Mouse (Mus musculus) urinary bladder, postnatal 36 days (tissue): ENCODE results near the gene Ptprj.
A peak's percentile ranks its signal among the peaks of the same experiment; 100 is the strongest.
"Not testable (repeated sequence)": the region's sequence is repeated elsewhere in the genome, so short reads cannot be mapped to it uniquely, and the experiment has no call there.

Experiments
- DNase-seq, 2 experiments: peaks; one replicate each; pipeline ENCODE4 v3.0.0; 2022; ENCODE audit warnings: low spot score in 2 of 2, mixed read lengths in 1 of 2

Ptprj gene

GRCm38 (mm10) chr2:90486226-90486755, 94.2 kb downstream of the Ptprj start:
- no peak for DNase-seq

DNA sequence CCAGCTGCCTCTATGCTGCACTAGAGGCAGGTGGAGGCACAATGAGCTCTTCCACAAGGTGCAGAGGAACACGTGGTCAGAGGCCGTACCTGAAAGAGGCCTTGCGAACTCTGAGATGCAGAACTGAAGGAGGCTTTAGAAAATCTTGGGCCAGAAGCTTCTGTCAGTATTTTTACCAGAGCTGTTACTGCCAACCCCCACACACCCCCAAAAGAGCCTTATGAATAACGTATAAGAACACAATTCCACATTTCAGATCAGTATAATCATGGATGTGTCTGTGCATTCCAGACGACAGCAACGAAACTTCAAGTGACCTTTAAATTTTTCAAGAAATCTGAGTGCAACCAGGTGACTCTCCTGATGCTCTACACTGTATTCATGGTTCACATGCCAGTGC, 98.9 kb downstream of the Ptprj start:
- DNase-seq, result no peak

DNA sequence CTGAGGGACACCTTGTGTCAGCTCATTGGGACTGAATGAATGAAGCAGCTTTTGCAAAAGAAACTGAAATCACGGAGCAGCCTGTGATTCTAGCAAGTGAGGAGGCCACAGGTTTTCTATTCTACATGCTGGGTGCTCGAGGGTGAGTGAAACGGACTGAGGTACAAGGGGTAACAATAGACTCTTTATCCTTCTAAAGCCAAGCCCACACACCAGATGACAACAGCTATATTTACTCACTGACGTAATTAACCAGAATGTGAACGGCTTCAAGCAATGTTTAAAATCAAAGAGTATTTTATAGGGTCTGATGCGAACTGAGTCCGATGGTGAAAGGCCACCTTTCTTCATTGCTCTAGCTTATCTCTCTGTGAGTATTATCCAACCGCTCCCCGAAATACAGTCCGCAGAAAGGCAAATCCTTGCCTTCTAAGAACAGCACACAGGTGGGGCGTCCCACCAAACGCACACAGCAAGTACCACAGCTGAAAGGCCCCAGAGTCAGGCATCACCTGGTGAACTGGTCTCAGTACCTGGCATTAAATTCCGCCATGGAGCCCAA, 99.6 kb downstream of the Ptprj start:
- no peak for DNase-seq

- no peak for DNase-seq
These were observed 101.9 kb downstream of the Ptprj start for GRCm38 (mm10) chr2:90478531-90478930.

- DNase-seq, result no peak
These were observed 102.8 kb downstream of the Ptprj start for GRCm38 (mm10) chr2:90477617-90478016.

GRCm38 (mm10) chr2:90476792-90477191, 103.7 kb downstream of the Ptprj start:
- no peak for DNase-seq

- DNase-seq, result no peak
These were observed 104.1 kb downstream of the Ptprj start for GRCm38 (mm10) chr2:90476319-90476718.

GRCm38 (mm10) chr2:90474593-90475405, 105.6 kb downstream of the Ptprj start:
- peak; percentile 71 to 72 for DNase-seq

- no peak for DNase-seq
These were observed 107.7 kb downstream of the Ptprj start for GRCm38 (mm10) chr2:90472701-90473100.

GRCm38 (mm10) chr2:90470122-90470521, 110.3 kb downstream of the Ptprj start:
- DNase-seq, result no peak

DNA sequence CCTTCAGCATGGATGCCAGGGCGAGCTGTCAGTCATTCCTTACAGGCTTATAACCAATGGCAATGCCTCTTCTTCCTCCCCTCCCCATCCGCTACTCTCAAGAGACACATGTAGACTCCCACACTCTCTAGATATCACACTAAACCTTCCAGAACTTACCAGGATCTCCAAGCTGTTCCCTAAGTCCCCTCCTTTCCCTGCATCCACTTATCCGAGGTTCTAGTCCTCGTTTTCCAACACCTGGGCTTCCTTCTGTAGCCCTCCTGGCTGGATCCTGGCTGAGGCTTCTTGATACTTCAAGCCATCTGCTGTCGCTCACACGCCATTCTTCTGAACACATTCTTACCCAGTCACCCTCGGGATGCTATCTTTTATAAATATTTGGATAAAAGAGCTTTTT, 114.0 kb downstream of the Ptprj start:
- no peak for DNase-seq

GRCm38 (mm10) chr2:90463735-90464134, 116.7 kb downstream of the Ptprj start:
- no peak for DNase-seq

DNA sequence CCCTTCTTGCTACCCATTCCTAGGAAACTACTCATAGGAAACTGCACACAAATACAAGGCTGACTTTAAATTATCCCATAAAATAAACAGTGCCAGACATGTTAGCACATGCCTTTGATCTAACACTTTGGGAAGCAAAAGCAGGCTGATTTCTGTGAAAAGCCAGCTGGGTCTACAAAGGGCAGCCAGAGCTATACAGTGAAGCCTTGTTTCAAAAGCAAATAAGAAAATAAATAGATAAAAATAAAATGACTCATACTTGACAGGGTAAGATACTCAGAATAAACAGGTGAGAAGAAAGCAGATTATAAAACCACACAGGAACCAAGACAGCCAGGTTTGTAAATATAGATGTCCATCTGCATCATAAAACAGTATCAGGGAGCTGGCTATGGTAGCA, 118.2 kb downstream of the Ptprj start:
- DNase-seq, result no peak

GRCm38 (mm10) chr2:90457946-90458345, 122.5 kb downstream of the Ptprj start:
- no peak for DNase-seq

- no peak for DNase-seq
These were observed 128.1 kb downstream of the Ptprj start for GRCm38 (mm10) chr2:90452380-90452779.

DNA sequence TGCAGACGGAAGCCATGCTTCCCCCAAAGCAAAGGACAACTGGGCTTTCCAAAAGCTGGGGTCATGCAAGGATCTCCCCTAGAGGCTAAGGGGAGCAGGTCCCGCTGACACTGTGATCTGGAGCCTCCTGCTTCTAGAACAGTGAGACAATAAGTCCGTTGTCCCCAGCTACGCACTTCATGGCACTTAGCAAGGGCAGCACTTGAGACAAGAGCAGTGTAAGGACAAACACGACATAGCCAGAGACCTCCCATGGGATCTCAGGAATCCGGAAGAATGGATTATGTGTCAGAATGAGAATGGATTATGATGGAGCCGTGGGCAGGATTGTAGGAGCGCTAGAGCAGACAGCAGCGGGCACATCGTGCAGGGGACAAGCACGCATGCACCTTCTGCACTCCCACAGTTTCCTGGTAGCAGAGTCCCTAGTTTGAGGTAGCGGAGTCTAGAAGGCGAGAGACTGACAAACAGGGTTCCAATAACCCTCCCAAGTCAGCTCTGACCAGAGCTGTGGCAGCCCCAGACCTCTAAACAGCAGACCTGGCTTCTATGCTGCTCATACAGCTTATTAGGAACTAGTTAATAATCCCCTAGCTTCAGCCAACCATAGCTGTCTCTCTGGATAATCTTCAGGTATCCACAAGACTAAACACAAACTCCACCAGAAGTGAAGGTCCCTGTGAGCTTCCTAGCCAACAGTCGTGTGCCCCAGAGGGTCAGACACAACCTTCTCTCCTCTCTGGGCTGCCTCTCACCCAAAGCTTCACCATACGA, 131.3 kb downstream of the Ptprj start:
- DNase-seq, result no peak

- DNase-seq, result no peak
These were observed 136.6 kb downstream of the Ptprj start for GRCm38 (mm10) chr2:90443811-90444210.

GRCm38 (mm10) chr2:90441811-90442210, 138.6 kb downstream of the Ptprj start:
- not testable (repeated sequence) for DNase-seq

DNA sequence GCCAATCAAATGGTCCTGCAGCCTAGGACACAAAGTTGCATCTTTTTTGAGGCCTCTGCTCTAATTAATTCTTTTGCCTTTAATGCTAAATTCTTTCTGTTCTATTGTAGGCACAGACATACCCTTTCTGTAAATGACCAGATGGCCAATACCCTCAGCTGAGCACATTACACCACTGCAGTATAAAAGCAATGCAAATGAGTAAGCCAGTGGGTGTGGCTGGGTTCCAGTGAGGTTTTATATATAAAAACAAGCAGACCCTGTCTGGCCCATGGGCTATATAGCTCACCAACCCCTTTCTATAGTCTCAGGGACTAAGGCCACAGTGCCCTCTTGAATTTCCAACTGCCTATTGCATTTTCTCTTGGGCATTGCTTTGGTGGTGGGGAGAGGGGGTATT, 140.3 kb downstream of the Ptprj start:
- DNase-seq, result not testable (repeated sequence)

- not testable (repeated sequence) for DNase-seq
These were observed 143.0 kb downstream of the Ptprj start for GRCm38 (mm10) chr2:90437453-90437852.

DNA sequence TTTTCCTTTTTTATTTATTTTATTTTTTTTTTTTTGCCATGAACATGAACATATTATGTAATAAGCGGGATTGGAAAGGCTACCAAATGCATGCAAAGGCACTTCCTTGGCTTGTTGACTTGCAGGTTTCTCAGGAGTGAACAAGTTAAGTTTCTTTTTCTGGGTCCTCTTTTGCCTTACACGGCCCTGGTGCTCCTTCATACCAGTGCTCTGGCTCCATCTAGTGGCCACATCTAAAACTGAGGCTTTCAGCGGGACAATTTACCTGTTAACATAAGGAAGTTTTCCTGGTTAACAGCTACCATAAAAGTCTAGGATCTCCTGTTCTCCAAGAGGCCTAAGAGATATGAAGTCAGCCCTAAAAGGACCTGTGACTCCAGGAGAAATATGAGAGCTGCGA, 150.7 kb downstream of the Ptprj start:
- DNase-seq, result not testable (repeated sequence)

- DNase-seq, result not testable (repeated sequence)
These were observed 151.3 kb downstream of the Ptprj start for GRCm38 (mm10) chr2:90428988-90429717.
